Comparison of ENCODE assay signal across 7 mouse cellular contexts in the genomic region with DNA sequence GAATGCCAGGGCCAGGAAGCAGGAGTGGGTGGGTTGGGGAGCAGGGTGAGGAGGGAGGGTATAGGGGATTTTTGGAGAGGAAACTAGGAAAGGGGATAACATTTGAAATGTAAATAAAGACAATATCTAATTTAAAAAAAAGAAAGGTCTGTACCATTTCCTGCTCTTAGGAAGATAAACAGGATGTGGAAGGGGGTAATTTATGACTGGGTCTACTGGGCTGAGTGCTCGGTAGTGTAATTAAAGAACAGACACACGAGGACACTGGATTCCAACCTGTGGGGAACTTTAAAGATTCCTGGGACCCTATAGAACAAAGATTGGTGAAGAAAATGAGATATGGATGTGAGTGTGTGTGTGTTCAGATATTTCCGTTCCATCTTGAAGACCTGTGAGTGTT. TPM values are rescaled to one million over a fixed set of nuclear protein-coding genes. Genes with fewer than 3 reads are reported as not detected.
"Had no signal": no experiment of that assay in that cellular context is flagged by ENCODE, and none has a peak within 500 bp of the region (broad histone marks: within the 10 kb centered on the region; RNA-seq: fewer than 3 reads in every experiment).

No protein-coding gene starts in this region.

RNA-seq across cellular contexts. Expression of a gene that starts 3.6 kb away (rescaled TPM):
- polyA plus RNA-seq: neural tube, embryonic 14.5 days; testis, adult 2 months had no signal

RNA-seq across cellular contexts. Expression of a gene that starts 4.2 kb away (rescaled TPM):
- polyA plus RNA-seq: neural tube, embryonic 13.5 days; neural tube, embryonic 14.5 days; neural tube, embryonic 15.5 days; stomach, embryonic 14.5 days; stomach, embryonic 15.5 days; stomach, embryonic 16.5 days; testis, adult 2 months had no signal

RNA-seq across cellular contexts. Expression of a gene that starts 9.2 kb away (rescaled TPM):
- polyA plus RNA-seq: neural tube, embryonic 13.5 days; neural tube, embryonic 14.5 days; neural tube, embryonic 15.5 days; stomach, embryonic 14.5 days; stomach, embryonic 15.5 days; stomach, embryonic 16.5 days; testis, adult 2 months had no signal

RNA-seq across cellular contexts. Expression of a gene that starts 11.1 kb away (rescaled TPM):
- polyA plus RNA-seq: neural tube, embryonic 14.5 days; neural tube, embryonic 15.5 days had no signal
